Mouse (Mus musculus): ENCODE results near the gene Vav2.

DNA sequence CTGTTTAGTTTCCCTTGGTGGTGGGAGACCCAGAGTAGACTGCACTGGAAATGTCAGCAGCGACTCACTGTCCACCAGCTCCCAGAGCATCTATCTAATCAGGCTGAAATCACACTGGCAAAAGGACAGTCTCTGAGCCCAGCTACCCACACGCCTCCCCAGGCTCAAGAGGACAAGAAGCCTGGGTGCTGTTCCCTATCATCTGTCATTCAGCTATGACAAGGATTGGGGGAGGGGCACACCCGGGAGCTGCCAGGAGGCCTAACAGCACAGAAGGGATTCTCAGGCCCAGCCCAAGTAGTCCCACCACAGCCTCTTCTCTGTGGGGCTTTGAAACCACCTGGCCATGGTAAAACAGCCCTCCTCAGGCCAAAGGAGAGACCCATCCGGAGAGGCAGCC is 36.1 kb downstream of the Vav2 start:
- TF ChIP-seq MYOG (IDR thresholded peaks at IDR 0.05; ENCODE audit: control insufficient read depth, extremely low read depth, insufficient read length) = no peak
- TF ChIP-seq CTCF (IDR thresholded peaks at IDR 0.05; ENCODE audit: control insufficient read depth, insufficient read depth, insufficient read length) = no peak
- no peak for TF ChIP-seq CEBPB (IDR thresholded peaks at IDR 0.05; ENCODE audit: low read depth)
- TF ChIP-seq USF1 (IDR thresholded peaks at IDR 0.05; ENCODE audit: low read depth) = no peak
- no peak for TF ChIP-seq FOSL1 (IDR thresholded peaks at IDR 0.05; ENCODE audit: insufficient read depth, low read length, poor library complexity, severe bottlenecking)
